Mouse (Mus musculus) left cerebral cortex, adult 2 months (tissue): ENCODE data around the gene Cenpf. TPM values are rescaled to one million over a fixed set of nuclear protein-coding genes. Genes with fewer than 3 reads are reported as not detected.

Experiments used
- DNase-seq, 2 experiments: peaks; one replicate each; pipeline ENCODE4 v3.0.0; 2021 to 2022; ENCODE audit warnings: low spot score in 2 of 2, mixed read lengths in 1 of 2; ENCODE audit errors: extremely low spot score in 1 of 2
- H3K27ac ChIP-seq: fragments of 200-600 bp; 2 replicates; pipeline ENCODE4 v1.8.1; 2022
- H3K4me3 ChIP-seq: fragments of 200-600 bp; 2 replicates; pipeline ENCODE4 v1.8.1; 2022
- CTCF ChIP-seq: fragments of 200-600 bp; IDR thresholded peaks from 2 replicates; pipeline ENCODE4 v1.8.1; 2022; ENCODE audit warnings: antibody characterized with exemption, mild to moderate bottlenecking, moderate library complexity
- intact Hi-C: fragments of 180-260 bp; cut with DNase I; formaldehyde crosslinking; loops from one replicate; pipeline ENCODE4 v1.15.1; 2025
- long read RNA-seq, 2 experiments: library from polyadenylated mRNA; stranded (forward); transcript quantifications; one replicate each; pipeline ENCODE4 v2.0.0; 2021; ENCODE audit warnings: borderline mapping rate in 2 of 2
- total RNA-seq, 2 experiments: library from RNA; stranded (reverse); gene quantifications; 2 replicates each; pipeline ENCODE4 v1.2.3; 2021

Cenpf gene
- under 1 TPM; 0.37 to 0.84 TPM for total RNA-seq
- long read RNA-seq, experiment 1, partial matches to known transcripts, result 1 of 4 reads
- long read RNA-seq, experiment 1, other reads (novel, unspliced or antisense), result 3 of 4 reads
- long read RNA-seq, experiment 2, partial matches to known transcripts, result 0 of 3 reads
- long read RNA-seq, experiment 2, other reads (novel, unspliced or antisense), result 3 of 3 reads

DNA sequence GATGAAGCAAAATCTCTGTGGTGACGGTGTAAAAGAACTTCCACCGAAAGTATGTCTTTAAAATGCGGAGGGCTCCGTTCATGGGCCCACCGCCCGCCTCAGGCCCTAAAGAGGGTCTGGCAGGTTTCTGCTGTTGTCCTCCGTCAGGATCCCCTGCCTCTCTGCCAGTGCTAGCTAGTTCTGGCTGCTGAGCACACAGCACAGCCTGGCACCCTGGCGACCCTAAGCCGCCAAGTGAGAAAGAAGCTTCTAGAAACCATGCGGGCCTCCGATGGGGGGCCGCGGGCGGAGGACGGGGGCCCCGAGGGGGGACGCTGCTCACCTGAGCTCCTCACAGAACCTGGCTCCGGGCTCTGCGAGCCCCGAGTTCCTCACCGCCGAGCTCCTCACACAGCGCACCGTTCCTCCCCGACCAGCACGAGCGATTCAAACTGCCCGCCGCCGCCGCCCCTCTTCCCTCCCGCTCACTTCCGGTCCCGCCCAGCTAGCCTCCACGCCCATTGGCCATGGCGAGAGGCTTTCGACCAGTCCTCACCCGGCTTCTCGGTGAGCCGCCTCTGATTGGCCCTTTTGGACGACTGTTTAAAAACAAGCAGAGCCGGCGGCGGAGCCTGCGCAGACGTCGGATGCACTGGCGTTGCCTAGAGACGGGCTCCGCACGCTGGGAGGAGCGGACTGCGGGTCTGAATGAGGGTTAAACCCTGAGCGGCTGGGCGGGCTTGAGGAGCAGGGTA, at the start of gene Cenpf:
TSS of gene Cenpf (minus strand) at position 433 of the 734 bp plus-strand sequence.
- peak; percentile 96 for DNase-seq
- Histone ChIP-seq H3K4me3 (peak within 1 kb of the TSS; percentile 71), H3K27ac (no peak within 1 kb of the TSS)
- intact Hi-C loops, result no loop called here
- TF ChIP-seq CTCF, result no peak

DNA sequence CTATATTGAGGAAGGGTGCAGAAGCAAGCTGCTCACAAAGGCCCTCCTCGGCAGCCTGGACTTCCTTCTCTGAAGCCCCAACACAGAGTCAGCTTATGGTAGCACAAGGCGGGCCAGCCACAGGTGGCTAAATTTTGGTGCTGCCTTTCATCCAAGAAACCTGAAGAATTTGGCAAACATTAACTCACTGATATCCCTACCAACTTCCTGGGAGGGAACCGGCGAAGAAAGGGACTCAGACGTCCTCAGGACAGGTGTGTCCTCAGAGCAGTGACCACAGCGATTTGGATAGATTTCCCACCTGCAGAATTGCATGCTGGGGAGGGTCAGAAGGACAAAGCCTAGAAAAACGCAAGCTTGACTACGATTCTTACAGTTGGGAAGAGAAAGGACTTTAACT, 44.3 kb upstream of the Cenpf start:
- no peak for TF ChIP-seq CTCF
- no peak for DNase-seq
- intact Hi-C loops, result no loop called here
- H3K4me3 ChIP-seq, result no peak overlapping the region
- no peak overlapping the region for H3K27ac ChIP-seq

- H3K4me3 ChIP-seq, result no peak overlapping the region
- H3K27ac ChIP-seq, result no peak overlapping the region
- intact Hi-C loops, result no loop called here
- DNase-seq, result no peak
- TF ChIP-seq CTCF, result no peak
Observed at GRCm38 (mm10) chr1:189731697-189732096, 43.8 kb upstream of the Cenpf start.

DNA sequence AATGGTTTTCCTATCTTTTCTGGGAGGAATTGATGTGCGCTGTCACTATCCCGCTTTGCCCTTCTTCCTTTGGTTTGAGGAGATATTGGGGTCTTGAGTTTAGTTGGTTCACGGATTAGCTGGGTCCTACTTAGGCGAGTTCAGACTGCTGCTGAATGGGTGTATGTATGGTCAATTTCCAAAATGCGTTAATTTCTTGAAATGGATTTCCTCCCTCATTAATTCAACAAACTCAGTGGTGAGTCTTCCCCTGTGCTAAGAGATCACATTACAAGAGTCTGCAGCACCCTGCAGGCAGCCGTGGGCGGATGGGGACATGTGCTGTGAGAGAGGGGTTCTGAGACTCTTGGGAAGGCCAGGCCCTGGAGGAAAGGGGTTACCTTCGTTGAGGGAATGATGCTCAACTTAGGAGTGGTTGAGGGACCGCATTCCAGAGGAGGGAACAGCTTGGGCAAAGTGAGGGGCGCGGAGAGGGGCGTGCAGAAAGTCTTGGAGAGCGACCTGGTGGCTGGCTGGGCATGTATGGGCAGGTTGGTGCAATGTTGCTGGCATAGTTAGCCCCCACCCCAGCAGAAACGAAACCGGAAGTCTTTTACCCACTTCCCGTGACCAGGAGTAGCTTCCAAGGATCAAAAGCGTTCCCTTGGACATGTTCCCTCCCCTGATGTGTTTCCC, 41.4 kb upstream of the Cenpf start:
- intact Hi-C loops, result no loop called here
- TF ChIP-seq CTCF, result no peak
- H3K4me3 ChIP-seq, result peak overlapping the region; percentile 57

GRCm38 (mm10) chr1:189728784-189729115, 40.9 kb upstream of the Cenpf start:
- intact Hi-C loops, result no loop called here
- Histone ChIP-seq H3K27ac (peak overlapping the region; percentile 61), H3K4me3 (peak overlapping the region; percentile 57)
- TF ChIP-seq CTCF, result no peak
- no peak for DNase-seq

More for the DNA sequence above, 41.4 kb upstream of the Cenpf start:
- DNase-seq, result no peak
- H3K27ac ChIP-seq, result no peak overlapping the region

DNA sequence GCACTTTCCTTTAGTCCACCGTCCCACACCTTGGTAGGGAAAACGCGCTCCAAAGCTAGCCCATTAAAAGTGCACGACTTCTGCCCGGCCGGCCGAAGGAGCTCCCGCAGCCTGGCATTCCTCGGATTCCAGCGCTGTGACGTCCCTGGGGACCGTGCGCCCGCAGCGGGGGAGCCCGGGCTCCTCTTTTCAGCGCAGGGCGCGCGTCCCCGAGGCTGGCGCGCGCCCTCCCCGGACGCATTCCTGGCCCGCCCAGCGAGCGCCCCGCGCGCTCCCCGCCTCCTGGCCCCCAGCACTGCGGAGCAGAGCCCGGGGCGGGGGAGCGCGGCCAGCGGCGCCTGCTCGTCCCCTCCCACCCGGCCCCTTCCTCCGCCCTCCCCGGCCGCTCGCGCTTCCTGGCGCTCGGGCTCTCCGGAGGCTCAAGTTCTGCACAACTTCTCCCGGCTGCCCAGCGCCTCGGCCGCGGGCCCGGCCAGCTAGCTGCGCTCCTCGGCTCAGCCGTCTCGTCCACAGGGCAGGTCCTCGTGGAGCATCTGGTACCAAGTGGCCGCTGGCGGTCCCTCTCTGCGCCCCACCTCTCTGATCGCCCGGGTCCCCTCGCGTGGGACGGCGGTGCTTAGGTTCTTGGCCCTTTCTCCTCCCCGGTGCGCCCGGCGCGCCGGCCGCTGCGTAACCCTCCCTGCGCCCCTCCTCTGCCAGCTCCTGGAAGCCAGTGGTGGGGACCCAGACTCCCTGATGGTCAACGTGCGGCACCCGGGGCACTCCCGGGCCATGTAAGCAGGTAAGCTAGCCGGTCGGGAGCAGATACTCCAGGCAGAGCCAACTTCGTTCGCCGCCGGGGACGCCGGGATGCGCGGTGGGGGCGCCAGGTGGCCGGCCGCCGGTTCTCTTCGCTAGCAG, 40.2 kb upstream of the Cenpf start, which contains the start of gene Ptpn14:
TSS of gene Ptpn14 (plus strand) at position 385 of the 900 bp plus-strand sequence.
- peak; percentile 41 to 55 for DNase-seq
- Histone ChIP-seq H3K4me3 (peak within 1 kb of the TSS; percentile 57), H3K27ac (peak within 1 kb of the TSS; percentile 61)
- no peak for TF ChIP-seq CTCF
- intact Hi-C loops, result no loop called here

DNA sequence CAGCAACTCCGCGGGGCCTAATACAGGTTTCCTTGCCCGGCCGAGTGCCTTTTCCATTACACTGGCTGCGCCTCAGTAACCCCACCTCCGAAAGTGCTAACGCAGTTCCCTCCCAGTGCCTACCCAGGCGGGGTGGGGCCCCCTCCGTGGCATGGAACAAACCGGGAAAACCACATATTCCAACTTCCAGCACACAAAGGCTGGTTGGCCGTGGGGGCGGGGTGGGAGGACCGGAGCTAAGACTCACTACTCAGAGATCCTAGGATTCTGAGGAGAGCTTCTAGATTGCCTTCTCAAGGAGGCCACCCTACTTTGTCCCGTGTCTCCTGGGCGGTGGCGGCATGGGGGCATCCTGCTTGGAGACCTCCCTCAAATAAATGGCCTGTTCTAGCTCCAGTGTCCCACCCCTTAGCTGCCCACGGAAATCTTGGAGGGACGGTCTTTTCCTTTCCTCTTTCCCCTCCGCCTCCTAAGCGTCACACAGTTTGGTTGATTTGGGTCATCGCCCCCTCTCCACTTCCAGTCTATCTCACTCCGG, 39.5 kb upstream of the Cenpf start:
- intact Hi-C loops, result no loop called here
- no peak for TF ChIP-seq CTCF

DNA sequence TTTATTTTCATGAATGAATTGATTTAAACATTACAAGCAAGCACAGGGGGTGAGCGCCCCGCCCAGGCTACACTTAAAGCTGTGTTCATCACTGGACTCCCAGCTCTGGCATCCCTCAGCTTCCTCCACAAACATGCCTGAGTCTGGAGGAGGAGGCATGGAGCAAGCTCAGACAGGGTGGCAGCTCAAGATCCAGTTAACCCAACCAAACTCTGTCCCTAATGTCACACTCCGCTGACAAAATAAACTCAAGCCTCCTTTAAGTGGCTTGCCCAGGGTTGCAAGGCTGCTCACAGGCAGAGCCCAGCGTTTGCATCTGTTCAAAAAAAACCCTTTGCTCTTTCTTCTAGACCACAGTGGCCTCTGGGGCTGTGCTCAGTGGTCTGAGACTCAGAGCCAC, 38.2 kb upstream of the Cenpf start:
- TF ChIP-seq CTCF, result no peak
- intact Hi-C loops, result no loop called here
- no peak for DNase-seq
- Histone ChIP-seq H3K27ac (no peak overlapping the region), H3K4me3 (no peak overlapping the region)

More for the DNA sequence above, 39.5 kb upstream of the Cenpf start:
- no peak for DNase-seq
- Histone ChIP-seq H3K27ac (peak overlapping the region; percentile 61), H3K4me3 (peak overlapping the region; percentile 57)

GRCm38 (mm10) chr1:189718600-189718999, 30.7 kb upstream of the Cenpf start:
- intact Hi-C loops, result no loop called here
- Histone ChIP-seq H3K4me3 (no peak overlapping the region), H3K27ac (no peak overlapping the region)
- no peak for DNase-seq
- TF ChIP-seq CTCF, result no peak

- no peak overlapping the region for H3K4me3 ChIP-seq
- DNase-seq, result no peak
- intact Hi-C loops, result no loop called here
- no peak for TF ChIP-seq CTCF
- no peak overlapping the region for H3K27ac ChIP-seq
Observed at GRCm38 (mm10) chr1:189717546-189717945, 29.7 kb upstream of the Cenpf start.
